Mouse (Mus musculus) liver, embryonic 14.5 days (tissue): ENCODE data around the gene Ascl5. TPM values are rescaled to one million over a fixed set of nuclear protein-coding genes. Genes with fewer than 3 reads are reported as not detected.

Experiments used
- ATAC-seq: fragments of 200-750 bp; cut with Nextera tagmentation; 2 replicates; pipeline ENCODE4 v1.8.0; 2017; ENCODE audit warnings: moderate number of reproducible peaks, mild to moderate bottlenecking, moderate library complexity; ENCODE audit not compliant: insufficient read depth
- DNase-seq, 3 experiments: peaks; one replicate each; pipeline ENCODE4 v3.0.0-alpha.2; 2012 to 2013; ENCODE audit warnings: low read depth in 3 of 3, low spot score in 3 of 3
- H3K27ac ChIP-seq: fragments of 300-500 bp; sonication (generic); 2 replicates; pipeline ENCODE4 v1.5.1; 2014; ENCODE audit warnings: moderate library complexity, mild to moderate bottlenecking, control low read depth, inconsistent platforms
- H3K27me3 ChIP-seq: fragments of 300-500 bp; sonication (generic); 2 replicates; pipeline ENCODE4 v1.6.1; 2014; ENCODE audit warnings: mild to moderate bottlenecking, low read length, moderate library complexity; ENCODE audit not compliant: control insufficient read depth, insufficient read depth
- H3K36me3 ChIP-seq: fragments of 300-500 bp; sonication (generic); replicated peaks from 2 replicates; pipeline ENCODE4 v1.6.1; 2014; ENCODE audit warnings: low read depth; ENCODE audit not compliant: control insufficient read depth, insufficient read depth
- H3K4me1 ChIP-seq, 2 experiments: fragments of 200-500 bp in 1 of 2; fragments of 300-500 bp in 1 of 2; sonication (generic) in 1 of 2; replicated peaks; 2 replicates each; pipeline ENCODE4 v1.6.1; 2012 to 2014; ENCODE audit warnings: antibody characterized with exemption in 1 of 2, inconsistent platforms in 1 of 2, low read length in 1 of 2; ENCODE audit not compliant: control insufficient read depth in 2 of 2, insufficient read depth in 2 of 2
- H3K4me2 ChIP-seq: fragments of 300-500 bp; sonication (generic); 2 replicates; pipeline ENCODE4 v1.6.1; 2014; ENCODE audit warnings: low read depth, mild to moderate bottlenecking, control low read depth, moderate library complexity
- H3K4me3 ChIP-seq, 2 experiments: fragments of 200-500 bp in 1 of 2; fragments of 300-500 bp in 1 of 2; sonication (generic) in 1 of 2; 2 replicates each; pipeline ENCODE4 v1.5.1; 2012 to 2014; ENCODE audit warnings: low read depth in 2 of 2, low read length in 2 of 2, mild to moderate bottlenecking in 2 of 2, control low read depth in 1 of 2, inconsistent platforms in 1 of 2, moderate library complexity in 1 of 2; ENCODE audit not compliant: insufficient read depth in 1 of 2
- H3K9ac ChIP-seq: fragments of 300-500 bp; sonication (generic); replicated peaks from 2 replicates; pipeline ENCODE4 v1.6.1; 2014; ENCODE audit warnings: mild to moderate bottlenecking, control low read depth, moderate library complexity
- H3K9me3 ChIP-seq: fragments of 300-500 bp; sonication (generic); 2 replicates; pipeline ENCODE4 v1.6.1; 2016; ENCODE audit warnings: low read length, mixed read lengths; ENCODE audit not compliant: control insufficient read depth
- CTCF ChIP-seq: IDR thresholded peaks from 2 replicates; pipeline ENCODE4 v1.5.1; 2016; ENCODE audit warnings: antibody characterized with exemption, low read depth, control low read depth
- EP300 ChIP-seq: IDR thresholded peaks from 2 replicates; pipeline ENCODE4 v1.6.1; 2016; ENCODE audit warnings: antibody characterized with exemption, low read depth
- WGBS: fragments of 180-500 bp; shearing (Covaris S2); extraction: QIAGEN DNeasy Blood & Tissue Kit; methylation state at CpG from one replicate; pipeline ENCODE4 v1.1.7; 2014; ENCODE audit not compliant: insufficient replicate concordance; 5-methylcytosine and 5-hydroxymethylcytosine counted together
- polyA plus RNA-seq, 2 experiments: library from polyadenylated mRNA; depleted of rRNA in 1 of 2; stranded (reverse) in 1 of 2; unstranded in 1 of 2; fragments of >200 nt; fragmentation: Nextera tagmentation in 1 of 2; extraction: Ambion mirVana in 1 of 2; gene quantifications; 2 replicates each; pipeline versions ENCODE4 v1.2.1 to v1.2.3; 2012 to 2014

Gene Ascl5
- polyA plus RNA-seq, 2 experiments = not detected

- WGBS = 52% methylated on average over 5 of the region's 5 CpGs
- no peaks in the 10 kb centered on the region for H3K9me3 ChIP-seq
- H3K27me3 ChIP-seq = peaks cover 13% of the 10 kb centered on the region
- H3K9ac ChIP-seq = no peak overlapping the region
- no peak overlapping the region for H3K4me2 ChIP-seq
- no peak for ATAC-seq
- no peak overlapping the region for H3K4me3 ChIP-seq
- H3K36me3 ChIP-seq = peaks cover 15% of the 10 kb centered on the region
- TF ChIP-seq CTCF = no peak
- TF ChIP-seq EP300 = no peak
- DNase-seq = no peak
- no peak overlapping the region for H3K27ac ChIP-seq
- no peaks in the 10 kb centered on the region for H3K4me1 ChIP-seq
These were observed 11.7 kb upstream of the Ascl5 start for GRCm38 (mm10) chr1:136038746-136039538.

- DNase-seq (no peak), ATAC-seq (no peak)
- 17% methylated on average over 11 of the region's 11 CpGs for WGBS
- no peaks in the 10 kb centered on the region for H3K9me3 ChIP-seq
- peaks cover 1% of the 10 kb centered on the region; the same call in 1 of the 2 replicates for H3K36me3 ChIP-seq
- no peak overlapping the region for H3K27ac ChIP-seq
- H3K27me3 ChIP-seq = peaks cover 13% of the 10 kb centered on the region
- no peak overlapping the region for H3K9ac ChIP-seq
- no peaks in the 10 kb centered on the region for H3K4me1 ChIP-seq
- H3K4me3 ChIP-seq = no peak overlapping the region
- TF ChIP-seq CTCF = no peak
- no peak for TF ChIP-seq EP300
- no peak overlapping the region for H3K4me2 ChIP-seq
These were observed 10.2 kb upstream of the Ascl5 start for GRCm38 (mm10) chr1:136040452-136040851.

- 26% methylated on average over 4 of the region's 4 CpGs for WGBS
- Histone ChIP-seq H3K4me1 (no peaks in the 10 kb centered on the region), H3K27ac (no peak overlapping the region), H3K4me3 (no peak overlapping the region), H3K9ac (no peak overlapping the region), H3K4me2 (no peak overlapping the region), H3K27me3 (peaks cover 13% of the 10 kb centered on the region), H3K36me3 (no peaks in the 10 kb centered on the region), H3K9me3 (no peaks in the 10 kb centered on the region)
- ATAC-seq (no peak), DNase-seq (no peak)
- no peak for TF ChIP-seq EP300
- no peak for TF ChIP-seq CTCF
These were observed 9.7 kb upstream of the Ascl5 start for GRCm38 (mm10) chr1:136040874-136041273.

- peaks cover 33% of the 10 kb centered on the region for H3K27me3 ChIP-seq
- DNase-seq = peak; percentile 10 to 37 (median 19)
- H3K4me3 ChIP-seq = no peak overlapping the region
- peak; percentile 90 for TF ChIP-seq CTCF
- no peak for TF ChIP-seq EP300
- WGBS = 9% methylated on average over 4 of the region's 4 CpGs
- H3K36me3 ChIP-seq = no peaks in the 10 kb centered on the region
- H3K4me2 ChIP-seq = no peak overlapping the region
- H3K9ac ChIP-seq = no peak overlapping the region
- ATAC-seq = no peak
- H3K4me1 ChIP-seq = no peaks in the 10 kb centered on the region
- H3K9me3 ChIP-seq = no peaks in the 10 kb centered on the region
- H3K27ac ChIP-seq = no peak overlapping the region
These were observed 4.8 kb upstream of the Ascl5 start for GRCm38 (mm10) chr1:136045774-136046173.

- ATAC-seq (no peak), DNase-seq (no peak)
- Histone ChIP-seq H3K4me2 (no peak overlapping the region), H3K27ac (no peak overlapping the region), H3K27me3 (peaks cover 42% of the 10 kb centered on the region), H3K9me3 (no peaks in the 10 kb centered on the region), H3K36me3 (no peaks in the 10 kb centered on the region), H3K9ac (no peak overlapping the region), H3K4me3 (no peak overlapping the region), H3K4me1 (no peaks in the 10 kb centered on the region)
- WGBS = 0% methylated on average over 2 of the region's 2 CpGs
- TF ChIP-seq EP300 = no peak
- peak; percentile 72 for TF ChIP-seq CTCF
These were observed 3.2 kb upstream of the Ascl5 start for GRCm38 (mm10) chr1:136047432-136047831.
